Mouse (Mus musculus) forebrain, embryonic 16.5 days (tissue): Measurements from ENCODE around the gene Npnt. TPM values are rescaled to one million over a fixed set of nuclear protein-coding genes. Genes with fewer than 3 reads are reported as not detected.

Source experiments
- ATAC-seq: fragments of 200-750 bp; cut with Nextera tagmentation; 2 replicates; pipeline ENCODE4 v1.8.0; 2017; ENCODE audit warnings: mild to moderate bottlenecking, moderate library complexity
- H3K27ac ChIP-seq: fragments of 300-500 bp; sonication (generic); 2 replicates; pipeline ENCODE4 v1.5.1; 2014; ENCODE audit warnings: low read length, control low read depth
- H3K27me3 ChIP-seq: fragments of 300-500 bp; sonication (generic); replicated peaks from 2 replicates; pipeline ENCODE4 v1.6.1; 2014; ENCODE audit warnings: low read length; ENCODE audit not compliant: control insufficient read depth, insufficient read depth
- H3K36me3 ChIP-seq: fragments of 300-500 bp; sonication (generic); 2 replicates; pipeline ENCODE4 v1.6.1; 2014; ENCODE audit not compliant: control insufficient read depth, insufficient read depth
- H3K4me1 ChIP-seq: fragments of 300-500 bp; sonication (generic); replicated peaks from 2 replicates; pipeline ENCODE4 v1.6.1; 2014; ENCODE audit warnings: low read length; ENCODE audit not compliant: control insufficient read depth, insufficient read depth
- H3K4me2 ChIP-seq: fragments of 300-500 bp; sonication (generic); 2 replicates; pipeline ENCODE4 v1.6.1; 2014; ENCODE audit warnings: mild to moderate bottlenecking, low read length, control low read depth
- H3K4me3 ChIP-seq: fragments of 300-500 bp; sonication (generic); replicated peaks from 2 replicates; pipeline ENCODE4 v1.5.1; 2014; ENCODE audit warnings: mild to moderate bottlenecking, low read length, control low read depth
- H3K9ac ChIP-seq: fragments of 300-500 bp; sonication (generic); replicated peaks from 2 replicates; pipeline ENCODE4 v1.6.1; 2014; ENCODE audit warnings: low read depth, low read length, control low read depth
- H3K9me3 ChIP-seq: fragments of 300-500 bp; sonication (generic); 2 replicates; pipeline ENCODE4 v1.6.1; 2016; ENCODE audit warnings: low read length; ENCODE audit not compliant: control insufficient read depth
- WGBS: fragments of 180-500 bp; shearing (Covaris S2); extraction: QIAGEN DNeasy Blood & Tissue Kit; methylation state at CpG from one replicate; pipeline ENCODE4 v1.1.7; 2014; 5-methylcytosine and 5-hydroxymethylcytosine counted together
- polyA plus RNA-seq: library from polyadenylated mRNA; unstranded; fragments of >200 nt; fragmentation: Nextera tagmentation; extraction: Ambion mirVana; gene quantifications from 2 replicates; pipeline ENCODE4 v1.2.1, GENCODE M21; 2015

The Npnt gene
- polyA plus RNA-seq, 1 experiment from 2014 or later, result 6.3 TPM

GRCm38 (mm10) chr3:132917356-132918090, 32.6 kb downstream of the Npnt start:
- ATAC-seq, result no peak
- no peak overlapping the region for H3K4me2 ChIP-seq
- WGBS, result 89% methylated on average over 9 of the region's 9 CpGs

GRCm38 (mm10) chr3:132915661-132916060, 34.4 kb downstream of the Npnt start:
- no peaks in the 10 kb centered on the region for H3K9me3 ChIP-seq
- WGBS, result 65% methylated on average over 9 of the region's 9 CpGs
- ATAC-seq, result no peak

More at GRCm38 (mm10) chr3:132917356-132918090, 32.6 kb downstream of the Npnt start:
- no peaks in the 10 kb centered on the region for H3K27me3 ChIP-seq
- H3K9me3 ChIP-seq, result no peaks in the 10 kb centered on the region
- H3K9ac ChIP-seq, result no peak overlapping the region
- H3K36me3 ChIP-seq, result no peaks in the 10 kb centered on the region
- H3K4me1 ChIP-seq, result no peaks in the 10 kb centered on the region
- no peak overlapping the region for H3K4me3 ChIP-seq
- no peak overlapping the region for H3K27ac ChIP-seq

DNA sequence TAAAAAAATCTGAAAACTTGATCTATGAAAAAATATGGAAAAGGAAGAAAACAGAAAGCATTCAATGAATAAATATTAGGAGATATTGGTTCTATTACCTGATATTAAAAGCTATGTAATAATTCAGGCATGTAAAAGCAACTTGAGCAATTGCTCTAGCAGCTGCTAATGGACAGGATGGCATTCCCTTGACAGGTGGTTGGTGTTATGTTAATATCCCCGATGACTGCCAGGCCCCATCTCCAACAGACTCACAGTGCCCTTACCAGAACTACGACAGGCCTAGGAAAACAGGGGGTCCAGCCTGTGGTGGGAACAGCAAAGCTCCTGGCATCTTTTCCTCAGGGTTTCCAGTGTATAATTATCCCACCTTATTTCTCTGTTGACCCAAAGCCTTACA, 37.7 kb downstream of the Npnt start:
- no peaks in the 10 kb centered on the region for H3K27me3 ChIP-seq
- H3K27ac ChIP-seq, result no peak overlapping the region
- H3K9ac ChIP-seq, result no peak overlapping the region
- H3K4me2 ChIP-seq, result no peak overlapping the region
- H3K4me3 ChIP-seq, result no peak overlapping the region
- H3K36me3 ChIP-seq, result no peaks in the 10 kb centered on the region
- ATAC-seq, result no peak
- no peaks in the 10 kb centered on the region for H3K4me1 ChIP-seq
- no peaks in the 10 kb centered on the region for H3K9me3 ChIP-seq
- WGBS, result 78% methylated on average over 2 of the region's 2 CpGs

More at GRCm38 (mm10) chr3:132915661-132916060, 34.4 kb downstream of the Npnt start:
- H3K27me3 ChIP-seq, result no peaks in the 10 kb centered on the region
- no peaks in the 10 kb centered on the region for H3K36me3 ChIP-seq
- H3K9ac ChIP-seq, result no peak overlapping the region
- no peaks in the 10 kb centered on the region for H3K4me1 ChIP-seq
- no peak overlapping the region for H3K27ac ChIP-seq
- no peak overlapping the region for H3K4me2 ChIP-seq
- H3K4me3 ChIP-seq, result no peak overlapping the region

DNA sequence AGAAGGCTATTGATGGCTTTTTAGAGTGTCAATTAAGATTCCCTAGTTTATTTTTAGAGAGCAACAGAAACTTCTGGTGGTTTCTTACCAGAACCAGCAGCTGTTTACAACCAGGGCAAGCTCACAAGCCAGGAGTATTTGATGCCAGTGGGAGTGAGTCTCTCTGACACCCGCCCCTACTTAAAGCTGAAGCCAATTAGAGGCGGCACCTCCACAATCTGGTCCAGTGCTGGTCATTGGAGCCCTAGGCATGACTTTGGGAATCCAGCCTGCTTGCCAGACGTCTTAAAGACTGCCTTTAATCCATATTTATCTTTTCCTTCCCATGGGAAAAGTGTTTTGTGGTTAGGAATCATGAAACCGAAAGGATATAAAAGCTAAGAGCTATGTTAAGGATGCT, 38.4 kb downstream of the Npnt start:
- H3K4me2 ChIP-seq, result no peak overlapping the region

GRCm38 (mm10) chr3:132910727-132911126, 39.4 kb downstream of the Npnt start:
- no peak for ATAC-seq
- WGBS, result 58% methylated on average over 5 of the region's 5 CpGs
- Histone ChIP-seq H3K27ac (no peak overlapping the region), H3K4me3 (no peak overlapping the region), H3K9me3 (no peaks in the 10 kb centered on the region), H3K9ac (no peak overlapping the region), H3K36me3 (no peaks in the 10 kb centered on the region), H3K27me3 (no peaks in the 10 kb centered on the region), H3K4me1 (no peaks in the 10 kb centered on the region), H3K4me2 (no peak overlapping the region)

More for the DNA sequence above, 38.4 kb downstream of the Npnt start:
- no peak overlapping the region for H3K4me3 ChIP-seq
- no peak overlapping the region for H3K9ac ChIP-seq
- H3K27me3 ChIP-seq, result no peaks in the 10 kb centered on the region
- no peak for ATAC-seq
- 61% methylated on average over 4 of the region's 4 CpGs for WGBS
- H3K27ac ChIP-seq, result no peak overlapping the region
- no peaks in the 10 kb centered on the region for H3K4me1 ChIP-seq
- H3K36me3 ChIP-seq, result no peaks in the 10 kb centered on the region
- no peaks in the 10 kb centered on the region for H3K9me3 ChIP-seq

- Histone ChIP-seq H3K4me3 (no peak overlapping the region), H3K4me2 (no peak overlapping the region), H3K9ac (no peak overlapping the region), H3K27ac (no peak overlapping the region), H3K9me3 (no peaks in the 10 kb centered on the region), H3K36me3 (no peaks in the 10 kb centered on the region), H3K4me1 (no peaks in the 10 kb centered on the region), H3K27me3 (no peaks in the 10 kb centered on the region)
- 70% methylated on average over 12 of the region's 12 CpGs for WGBS
- no peak for ATAC-seq
These were observed 40.4 kb downstream of the Npnt start for GRCm38 (mm10) chr3:132909736-132910135.

- Histone ChIP-seq H3K36me3 (no peaks in the 10 kb centered on the region), H3K9me3 (no peaks in the 10 kb centered on the region), H3K4me1 (no peaks in the 10 kb centered on the region), H3K4me3 (no peak overlapping the region), H3K27ac (no peak overlapping the region), H3K9ac (no peak overlapping the region), H3K27me3 (no peaks in the 10 kb centered on the region), H3K4me2 (no peak overlapping the region)
- WGBS, result 42% methylated on average over 8 of the region's 8 CpGs
- ATAC-seq, result 0 out of 2 replicates have a peak, but pooled peaks have one; percentile 47
These were observed 42.4 kb downstream of the Npnt start for GRCm38 (mm10) chr3:132907506-132908203.

DNA sequence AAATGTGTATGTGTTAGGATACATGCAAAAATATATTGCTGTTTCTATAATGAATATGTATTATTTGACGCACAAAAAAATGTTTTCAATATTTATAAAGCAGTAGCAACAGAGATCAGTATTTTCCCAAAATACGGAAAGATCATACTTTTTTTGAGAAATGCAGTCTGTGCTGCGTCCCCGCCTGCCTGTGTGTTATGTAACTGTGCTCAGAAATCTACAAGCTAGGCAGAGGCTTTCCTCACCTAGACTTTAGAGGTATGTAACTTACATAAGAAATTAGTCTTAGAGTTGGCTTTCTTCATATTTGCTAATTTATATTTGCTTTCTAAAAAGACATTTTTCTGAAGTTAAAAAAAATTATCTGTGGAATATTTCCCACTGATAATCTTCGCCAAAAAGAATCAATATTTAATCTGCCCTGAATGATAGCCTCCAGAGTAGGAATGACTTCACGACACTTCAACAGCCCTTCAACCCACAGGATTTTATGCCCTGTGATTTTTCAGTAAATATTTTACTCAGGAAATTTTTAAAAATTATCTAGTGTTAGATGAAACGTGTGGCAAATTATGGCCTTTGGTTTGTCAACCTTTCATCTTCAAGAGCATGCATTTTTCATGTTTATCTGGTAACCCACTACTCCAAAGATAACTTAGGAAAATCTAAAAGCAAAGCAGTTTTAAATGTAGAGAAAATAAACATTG, 44.7 kb downstream of the Npnt start:
- H3K27ac ChIP-seq, result no peak overlapping the region
- H3K9me3 ChIP-seq, result no peaks in the 10 kb centered on the region
- no peak for ATAC-seq
- H3K36me3 ChIP-seq, result no peaks in the 10 kb centered on the region
- no peak overlapping the region for H3K9ac ChIP-seq
- H3K4me2 ChIP-seq, result no peak overlapping the region
- 88% methylated on average over 7 of the region's 7 CpGs for WGBS
- H3K4me3 ChIP-seq, result no peak overlapping the region
- no peaks in the 10 kb centered on the region for H3K4me1 ChIP-seq
- no peaks in the 10 kb centered on the region for H3K27me3 ChIP-seq

DNA sequence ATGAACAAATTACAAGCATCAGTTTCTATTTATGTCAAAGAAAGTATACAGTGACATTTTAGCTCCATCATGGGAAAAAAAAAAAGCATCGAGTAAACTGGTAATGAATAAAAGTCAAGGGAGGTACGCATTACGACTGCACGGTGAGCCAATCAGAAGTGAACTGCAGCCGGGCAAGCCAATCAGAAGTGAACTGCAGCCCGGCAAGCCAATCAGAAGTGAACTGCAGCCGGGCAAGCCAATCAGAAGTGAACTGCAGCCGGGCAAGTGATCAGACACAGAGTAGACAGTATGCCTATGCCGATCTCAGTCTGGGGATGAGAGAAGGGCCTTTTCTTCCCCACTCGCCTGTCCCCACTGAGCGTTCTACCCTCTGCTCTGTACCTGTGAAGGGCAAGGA, 46.7 kb downstream of the Npnt start:
- Histone ChIP-seq H3K27ac (no peak overlapping the region), H3K36me3 (no peaks in the 10 kb centered on the region), H3K9ac (no peak overlapping the region), H3K9me3 (no peaks in the 10 kb centered on the region), H3K4me1 (no peaks in the 10 kb centered on the region), H3K27me3 (no peaks in the 10 kb centered on the region), H3K4me2 (no peak overlapping the region), H3K4me3 (no peak overlapping the region)
- no peak for ATAC-seq
- 98% methylated on average over 11 of the region's 11 CpGs for WGBS
